Mouse (Mus musculus): ENCODE results near the gene Cox11. TPM values are rescaled to one million over a fixed set of nuclear protein-coding genes. Genes with fewer than 3 reads are reported as not detected.

Gene Cox11
- polyA plus RNA-seq, 1 experiment from 2014 or later: 30.9 TPM

GRCm38 (mm10) chr11:90622500-90622899 lies 15.5 kb upstream of the Cox11 start:
- Histone ChIP-seq H3K4me2 (replicated peaks; ENCODE audit: low read depth, low read length) (no peak overlapping the region), H3K27me3 (ENCODE audit: control insufficient read depth, insufficient read depth, low read length) (no peaks in the 10 kb centered on the region), H3K4me3 (ENCODE audit: low read depth, low read length) (no peak overlapping the region), H3K9ac (replicated peaks; ENCODE audit: low read depth, low read length) (no peak overlapping the region), H3K36me3 (ENCODE audit: control insufficient read depth, insufficient read depth, low read length) (peaks cover 3% of the 10 kb centered on the region; the same call in 1 of the 2 replicates), H3K4me1 (ENCODE audit: control insufficient read depth, insufficient read depth, low read length) (no peaks in the 10 kb centered on the region), H3K27ac (ENCODE audit: low read length) (no peak overlapping the region), H3K9me3 (ENCODE audit: control insufficient read depth, low read depth, low read length) (no peaks in the 10 kb centered on the region)
- no peak for ATAC-seq (ENCODE audit: insufficient number of reproducible peaks, insufficient read depth, low FRiP score, low read depth)
- 91% methylated on average over 7 of the region's 7 CpGs for WGBS

GRCm38 (mm10) chr11:90623477-90623876 lies 14.5 kb upstream of the Cox11 start:
- 55% methylated on average over 6 of the region's 6 CpGs for WGBS
- H3K36me3 ChIP-seq (ENCODE audit: control insufficient read depth, insufficient read depth, low read length): peaks cover 3% of the 10 kb centered on the region; the same call in 1 of the 2 replicates
- H3K4me2 ChIP-seq (replicated peaks; ENCODE audit: low read depth, low read length): no peak overlapping the region
- no peaks in the 10 kb centered on the region for H3K4me1 ChIP-seq (ENCODE audit: control insufficient read depth, insufficient read depth, low read length)
- ATAC-seq (ENCODE audit: insufficient number of reproducible peaks, insufficient read depth, low FRiP score, low read depth): no peak
- no peak overlapping the region for H3K27ac ChIP-seq (ENCODE audit: low read length)
- no peak overlapping the region for H3K4me3 ChIP-seq (ENCODE audit: low read depth, low read length)
- H3K9me3 ChIP-seq (ENCODE audit: control insufficient read depth, low read depth, low read length): no peaks in the 10 kb centered on the region
- no peak overlapping the region for H3K9ac ChIP-seq (replicated peaks; ENCODE audit: low read depth, low read length)
- no peaks in the 10 kb centered on the region for H3K27me3 ChIP-seq (ENCODE audit: control insufficient read depth, insufficient read depth, low read length)

GRCm38 (mm10) chr11:90625174-90625573 lies 12.8 kb upstream of the Cox11 start:
- Histone ChIP-seq H3K4me3 (ENCODE audit: low read depth, low read length) (no peak overlapping the region), H3K36me3 (ENCODE audit: control insufficient read depth, insufficient read depth, low read length) (peaks cover 3% of the 10 kb centered on the region; the same call in 1 of the 2 replicates), H3K27me3 (ENCODE audit: control insufficient read depth, insufficient read depth, low read length) (no peaks in the 10 kb centered on the region), H3K9me3 (ENCODE audit: control insufficient read depth, low read depth, low read length) (no peaks in the 10 kb centered on the region), H3K4me1 (ENCODE audit: control insufficient read depth, insufficient read depth, low read length) (no peaks in the 10 kb centered on the region), H3K27ac (ENCODE audit: low read length) (no peak overlapping the region), H3K9ac (replicated peaks; ENCODE audit: low read depth, low read length) (no peak overlapping the region), H3K4me2 (replicated peaks; ENCODE audit: low read depth, low read length) (no peak overlapping the region)
- WGBS: 90% methylated on average over 1 of the region's 1 CpGs
- ATAC-seq (ENCODE audit: insufficient number of reproducible peaks, insufficient read depth, low FRiP score, low read depth): no peak

- H3K4me1 ChIP-seq (ENCODE audit: control insufficient read depth, insufficient read depth, low read length): no peaks in the 10 kb centered on the region
- ATAC-seq (ENCODE audit: insufficient number of reproducible peaks, insufficient read depth, low FRiP score, low read depth): no peak
- H3K4me2 ChIP-seq (replicated peaks; ENCODE audit: low read depth, low read length): no peak overlapping the region
- WGBS: 64% methylated on average over 1 of the region's 1 CpGs
- no peaks in the 10 kb centered on the region for H3K27me3 ChIP-seq (ENCODE audit: control insufficient read depth, insufficient read depth, low read length)
- H3K27ac ChIP-seq (ENCODE audit: low read length): no peak overlapping the region
- no peak overlapping the region for H3K9ac ChIP-seq (replicated peaks; ENCODE audit: low read depth, low read length)
- H3K36me3 ChIP-seq (ENCODE audit: control insufficient read depth, insufficient read depth, low read length): no peaks in the 10 kb centered on the region
- H3K9me3 ChIP-seq (ENCODE audit: control insufficient read depth, low read depth, low read length): no peaks in the 10 kb centered on the region
- no peak overlapping the region for H3K4me3 ChIP-seq (ENCODE audit: low read depth, low read length)
Observed at GRCm38 (mm10) chr11:90627751-90628150, 10.2 kb upstream of the Cox11 start.

- Histone ChIP-seq H3K4me2 (replicated peaks; ENCODE audit: low read depth, low read length) (no peak overlapping the region), H3K4me3 (ENCODE audit: low read depth, low read length) (no peak overlapping the region), H3K27ac (ENCODE audit: low read length) (no peak overlapping the region), H3K36me3 (ENCODE audit: control insufficient read depth, insufficient read depth, low read length) (no peaks in the 10 kb centered on the region), H3K4me1 (ENCODE audit: control insufficient read depth, insufficient read depth, low read length) (peaks cover 6% of the 10 kb centered on the region), H3K9ac (replicated peaks; ENCODE audit: low read depth, low read length) (no peak overlapping the region), H3K27me3 (ENCODE audit: control insufficient read depth, insufficient read depth, low read length) (no peaks in the 10 kb centered on the region), H3K9me3 (ENCODE audit: control insufficient read depth, low read depth, low read length) (no peaks in the 10 kb centered on the region)
- 74% methylated on average over 2 of the region's 2 CpGs for WGBS
- ATAC-seq (ENCODE audit: insufficient number of reproducible peaks, insufficient read depth, low FRiP score, low read depth): no peak
Observed at GRCm38 (mm10) chr11:90632480-90632879, 5.5 kb upstream of the Cox11 start.

GRCm38 (mm10) chr11:90634661-90635060 lies 3.3 kb upstream of the Cox11 start:
- ATAC-seq (ENCODE audit: insufficient number of reproducible peaks, insufficient read depth, low FRiP score, low read depth): no peak

GRCm38 (mm10) chr11:90638312-90638830 lies 398 bp downstream of the Cox11 start:
- Histone ChIP-seq H3K9ac (replicated peaks; ENCODE audit: low read depth, low read length) (peak overlapping the region; percentile 98), H3K4me3 (ENCODE audit: low read depth, low read length) (peak overlapping the region; percentile 97), H3K27ac (ENCODE audit: low read length) (peak overlapping the region; percentile 92), H3K4me2 (replicated peaks; ENCODE audit: low read depth, low read length) (peak overlapping the region; percentile 59), H3K27me3 (ENCODE audit: control insufficient read depth, insufficient read depth, low read length) (no peaks in the 10 kb centered on the region), H3K9me3 (ENCODE audit: control insufficient read depth, low read depth, low read length) (no peaks in the 10 kb centered on the region), H3K4me1 (ENCODE audit: control insufficient read depth, insufficient read depth, low read length) (peaks cover 13% of the 10 kb centered on the region), H3K36me3 (ENCODE audit: control insufficient read depth, insufficient read depth, low read length) (peaks cover 9% of the 10 kb centered on the region)
- 0% methylated on average over 54 of the region's 54 CpGs for WGBS
- ATAC-seq (ENCODE audit: insufficient number of reproducible peaks, insufficient read depth, low FRiP score, low read depth): peak; percentile 48

More at GRCm38 (mm10) chr11:90634661-90635060, 3.3 kb upstream of the Cox11 start:
- Histone ChIP-seq H3K4me3 (ENCODE audit: low read depth, low read length) (no peak overlapping the region), H3K27ac (ENCODE audit: low read length) (no peak overlapping the region), H3K4me2 (replicated peaks; ENCODE audit: low read depth, low read length) (no peak overlapping the region), H3K36me3 (ENCODE audit: control insufficient read depth, insufficient read depth, low read length) (no peaks in the 10 kb centered on the region), H3K4me1 (ENCODE audit: control insufficient read depth, insufficient read depth, low read length) (peaks cover 12% of the 10 kb centered on the region), H3K27me3 (ENCODE audit: control insufficient read depth, insufficient read depth, low read length) (no peaks in the 10 kb centered on the region), H3K9me3 (ENCODE audit: control insufficient read depth, low read depth, low read length) (no peaks in the 10 kb centered on the region), H3K9ac (replicated peaks; ENCODE audit: low read depth, low read length) (no peak overlapping the region)
- 92% methylated on average over 3 of the region's 3 CpGs for WGBS

GRCm38 (mm10) chr11:90649777-90650176 lies 11.8 kb downstream of the Cox11 start:
- ATAC-seq (ENCODE audit: insufficient number of reproducible peaks, insufficient read depth, low FRiP score, low read depth): no peak
- H3K27me3 ChIP-seq (ENCODE audit: control insufficient read depth, insufficient read depth, low read length): no peaks in the 10 kb centered on the region
- H3K36me3 ChIP-seq (ENCODE audit: control insufficient read depth, insufficient read depth, low read length): peaks cover 39% of the 10 kb centered on the region
- WGBS: 85% methylated on average over 6 of the region's 6 CpGs
- H3K4me2 ChIP-seq (replicated peaks; ENCODE audit: low read depth, low read length): no peak overlapping the region
- no peaks in the 10 kb centered on the region for H3K9me3 ChIP-seq (ENCODE audit: control insufficient read depth, low read depth, low read length)
- no peak overlapping the region for H3K9ac ChIP-seq (replicated peaks; ENCODE audit: low read depth, low read length)
- no peaks in the 10 kb centered on the region for H3K4me1 ChIP-seq (ENCODE audit: control insufficient read depth, insufficient read depth, low read length)
- H3K4me3 ChIP-seq (ENCODE audit: low read depth, low read length): no peak overlapping the region
- no peak overlapping the region for H3K27ac ChIP-seq (ENCODE audit: low read length)

Measured in stomach, embryonic 14.5 days (tissue).